Mouse (Mus musculus) olfactory bulb, adult 2 months (tissue): ENCODE data around the gene Ankrd55. TPM values are rescaled to one million over a fixed set of nuclear protein-coding genes. Genes with fewer than 3 reads are reported as not detected.

Source experiments
- H3K27ac ChIP-seq: fragments of 200-500 bp; 2 replicates; pipeline ENCODE4 v1.5.1; 2012; ENCODE audit warnings: low read depth, low read length; ENCODE audit not compliant: insufficient read depth
- H3K4me1 ChIP-seq: fragments of 200-500 bp; 2 replicates; pipeline ENCODE4 v1.6.1; 2012; ENCODE audit warnings: low read length; ENCODE audit not compliant: control insufficient read depth, insufficient read depth
- H3K4me3 ChIP-seq: fragments of 200-500 bp; 2 replicates; pipeline ENCODE4 v1.5.1; 2012; ENCODE audit warnings: mild to moderate bottlenecking, low read depth, low read length, moderate library complexity; ENCODE audit not compliant: insufficient read depth
- CTCF ChIP-seq: fragments of 200-500 bp; IDR thresholded peaks from 2 replicates; pipeline ENCODE4 v1.5.1; 2012; ENCODE audit warnings: low read depth, mild to moderate bottlenecking, low read length, moderate library complexity; ENCODE audit not compliant: insufficient read depth
- POLR2A ChIP-seq: fragments of 200-500 bp; IDR thresholded peaks from 2 replicates; pipeline ENCODE4 v1.6.1; 2012; ENCODE audit warnings: mild to moderate bottlenecking, low read depth, low read length, moderate library complexity; ENCODE audit not compliant: insufficient read depth
- WGBS: fragments of 180-500 bp; shearing (Covaris S2); methylation state at CpG from one replicate; pipeline ENCODE4 v1.1.7; 2018; 5-methylcytosine and 5-hydroxymethylcytosine counted together
- polyA plus RNA-seq: library from polyadenylated mRNA; stranded (reverse); fragments of >200 nt; gene quantifications from 2 replicates; pipeline ENCODE4 v1.2.4, GENCODE M21; 2012; ENCODE audit warnings: low replicate concordance; ENCODE audit not compliant: missing spikeins, insufficient read depth, insufficient read length

Gene Ankrd55
- polyA plus RNA-seq = not detected in 2 replicates

DNA sequence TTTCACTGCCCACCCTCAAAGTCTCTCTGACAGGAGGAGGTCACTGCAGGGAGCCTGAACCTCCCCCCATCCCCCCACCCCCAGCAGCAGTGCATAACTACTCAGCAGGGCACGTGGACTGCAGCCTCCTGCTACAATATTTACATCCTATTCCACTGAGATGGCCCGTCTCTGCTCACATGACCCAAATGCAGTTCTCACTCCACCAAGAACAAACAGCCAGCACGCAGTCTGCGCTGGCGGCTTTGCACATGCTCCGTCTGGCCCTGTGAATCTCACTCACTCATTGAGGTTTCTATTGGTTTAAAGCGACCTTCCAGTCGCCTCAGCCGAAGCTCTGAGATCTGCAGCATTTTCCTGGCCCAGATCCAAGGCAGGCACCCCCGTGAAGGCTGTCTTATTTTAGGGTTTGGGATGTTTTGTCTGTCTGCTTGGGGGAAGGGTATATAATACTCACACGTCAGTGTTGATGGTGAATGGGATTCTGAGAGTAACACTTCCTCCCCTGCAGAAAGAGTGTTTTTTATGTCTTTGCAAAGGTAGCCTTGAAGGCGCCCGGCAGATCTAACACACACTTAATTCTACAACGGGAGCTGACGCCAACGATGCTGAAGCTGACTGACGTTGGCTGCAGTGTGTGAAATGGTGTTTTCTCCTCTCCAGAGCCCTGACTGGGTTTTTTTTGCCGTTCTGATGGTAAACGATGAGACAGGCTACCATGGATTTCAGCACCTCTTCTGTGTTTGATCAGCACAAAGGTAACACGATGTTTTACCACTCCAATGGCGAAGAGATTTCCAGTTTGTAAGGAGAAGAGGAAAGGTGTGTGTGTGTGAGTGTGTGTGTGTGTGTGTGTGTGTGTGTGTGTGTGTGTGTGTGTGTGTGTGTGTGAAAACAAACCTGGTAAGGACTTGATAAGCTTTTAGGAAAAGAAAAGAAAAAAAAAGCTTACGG is at the start of gene Ankrd55:
Gene Ankrd55, plus strand, starts transcription at position 227 of the 954 bp plus-strand sequence.
- Histone ChIP-seq H3K4me3 (peak within 1 kb of the TSS; percentile 41), H3K4me1 (peaks cover 7% of the 10 kb centered on the region), H3K27ac (peak within 1 kb of the TSS; percentile 51; the same call in 1 of the 2 replicates)
- no peak for TF ChIP-seq CTCF
- no peak for TF ChIP-seq POLR2A
- 12% methylated on average over 22 of the region's 22 CpGs for WGBS

DNA sequence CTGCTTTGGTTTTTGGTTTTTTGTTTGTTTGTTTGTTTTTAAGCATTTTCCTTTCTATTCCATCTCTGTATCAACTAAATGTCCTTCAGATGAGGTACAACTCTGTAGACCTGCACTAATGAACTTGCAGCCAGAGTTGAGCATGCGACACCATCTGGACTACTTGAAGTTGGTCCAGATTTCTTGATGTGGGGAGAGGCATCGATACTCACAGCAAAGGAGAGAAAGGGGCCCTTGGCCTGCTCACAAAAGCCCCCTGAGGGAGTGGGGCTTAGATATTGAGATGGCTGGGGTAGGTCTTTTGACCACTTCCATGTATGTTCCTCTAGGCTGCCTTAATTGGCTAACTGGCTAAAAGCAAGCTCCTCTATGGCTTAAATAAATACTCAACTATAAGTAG is 49.0 kb upstream of the Ankrd55 start:
- TF ChIP-seq CTCF (no peak), POLR2A (no peak)
- WGBS = 73% methylated on average over 2 of the region's 2 CpGs

DNA sequence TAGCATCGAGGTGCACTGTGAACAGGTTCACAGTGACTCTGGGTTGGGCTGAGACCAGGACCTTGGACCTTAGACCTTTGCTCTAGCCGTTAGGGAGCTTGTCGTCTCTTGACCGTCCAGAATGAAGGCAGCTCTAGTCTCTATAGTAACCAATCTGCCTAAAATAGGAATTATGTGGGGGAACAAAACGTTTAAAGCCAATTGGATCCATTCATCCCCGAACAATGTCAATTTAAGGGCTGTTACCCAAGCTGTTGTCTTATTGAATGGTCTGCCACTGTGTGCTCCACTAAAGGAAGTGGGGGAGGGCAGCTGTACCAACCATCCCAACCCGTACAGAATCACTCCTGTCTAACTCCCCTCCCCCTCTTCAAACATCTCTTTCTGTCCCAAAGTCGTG is 46.8 kb upstream of the Ankrd55 start:
- no peak overlapping the region for H3K4me3 ChIP-seq
- WGBS = 35% methylated on average over 8 of the region's 8 CpGs
- no peaks in the 10 kb centered on the region for H3K4me1 ChIP-seq
- TF ChIP-seq CTCF (no peak), POLR2A (no peak)
- H3K27ac ChIP-seq = no peak overlapping the region

More for the DNA sequence above, 49.0 kb upstream of the Ankrd55 start:
- Histone ChIP-seq H3K27ac (no peak overlapping the region), H3K4me1 (no peaks in the 10 kb centered on the region), H3K4me3 (no peak overlapping the region)

DNA sequence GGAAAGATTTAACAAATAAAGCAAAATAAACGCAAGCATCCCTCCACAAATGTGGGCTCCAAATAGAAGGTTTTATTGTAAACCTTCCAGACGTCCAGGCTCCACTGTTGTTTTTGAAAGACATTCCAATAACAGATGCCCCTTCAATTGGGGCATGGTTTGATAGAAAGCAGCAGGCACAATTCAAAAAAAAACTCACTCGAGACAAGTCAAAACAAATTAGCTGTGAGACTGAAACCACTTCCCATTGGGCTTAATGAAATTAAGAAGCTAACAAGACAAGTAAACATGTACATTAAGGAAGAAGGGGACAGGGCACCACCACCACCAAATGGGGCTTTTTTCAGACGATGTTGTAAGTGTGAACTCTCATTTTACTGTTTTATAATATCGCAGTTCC is 43.1 kb upstream of the Ankrd55 start:
- TF ChIP-seq CTCF (no peak), POLR2A (no peak)
- no peak overlapping the region for H3K27ac ChIP-seq
- H3K4me1 ChIP-seq = no peaks in the 10 kb centered on the region
- no peak overlapping the region for H3K4me3 ChIP-seq
- WGBS = 81% methylated on average over 5 of the region's 5 CpGs

DNA sequence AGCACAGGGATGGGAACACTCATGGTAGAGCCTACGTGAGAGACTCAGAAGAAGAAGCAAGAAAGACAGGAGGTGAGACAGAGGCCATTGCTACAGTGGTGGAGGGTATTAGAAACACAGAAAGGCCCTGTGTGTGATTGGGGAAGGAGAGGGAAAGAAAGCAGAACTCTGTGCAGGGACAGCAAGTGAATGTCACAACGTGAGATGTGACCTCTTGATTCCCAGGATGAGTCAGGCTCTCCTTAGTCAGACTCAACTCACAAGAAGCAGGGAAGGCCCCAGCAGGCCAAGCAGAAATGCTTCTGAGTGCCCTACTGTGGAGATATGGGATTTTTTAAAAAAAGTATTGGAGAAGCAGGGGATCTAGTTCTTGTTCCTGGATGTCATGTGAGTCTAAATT is 36.8 kb upstream of the Ankrd55 start:
- Histone ChIP-seq H3K4me1 (peaks cover 4% of the 10 kb centered on the region), H3K27ac (no peak overlapping the region), H3K4me3 (no peak overlapping the region)
- TF ChIP-seq CTCF (no peak), POLR2A (no peak)
- WGBS = 80% methylated on average over 2 of the region's 2 CpGs

DNA sequence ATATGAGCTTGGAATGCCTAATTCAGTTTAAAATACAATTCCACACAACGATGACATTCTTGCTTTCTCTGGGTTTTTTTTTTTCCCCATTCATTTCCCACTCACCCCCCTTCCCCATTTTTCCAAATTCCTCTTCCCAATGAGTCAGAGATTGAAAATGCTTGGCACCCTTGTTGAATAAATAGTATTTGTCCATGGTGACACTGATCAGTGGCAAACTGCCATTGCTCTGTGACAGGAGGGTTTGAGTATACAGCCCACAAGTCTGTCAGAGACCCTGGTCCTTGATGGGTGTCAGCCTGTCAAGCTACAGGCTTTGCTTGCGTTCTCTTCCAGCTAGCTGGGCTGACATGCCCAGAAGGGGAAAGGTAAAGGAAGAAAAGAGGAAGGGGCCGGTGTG is 36.2 kb upstream of the Ankrd55 start:
- TF ChIP-seq CTCF (no peak), POLR2A (no peak)
- whole genome bisulfite sequencing = 66% methylated on average over 3 of the region's 3 CpGs
- Histone ChIP-seq H3K4me1 (peaks cover 4% of the 10 kb centered on the region), H3K4me3 (no peak overlapping the region), H3K27ac (no peak overlapping the region)

DNA sequence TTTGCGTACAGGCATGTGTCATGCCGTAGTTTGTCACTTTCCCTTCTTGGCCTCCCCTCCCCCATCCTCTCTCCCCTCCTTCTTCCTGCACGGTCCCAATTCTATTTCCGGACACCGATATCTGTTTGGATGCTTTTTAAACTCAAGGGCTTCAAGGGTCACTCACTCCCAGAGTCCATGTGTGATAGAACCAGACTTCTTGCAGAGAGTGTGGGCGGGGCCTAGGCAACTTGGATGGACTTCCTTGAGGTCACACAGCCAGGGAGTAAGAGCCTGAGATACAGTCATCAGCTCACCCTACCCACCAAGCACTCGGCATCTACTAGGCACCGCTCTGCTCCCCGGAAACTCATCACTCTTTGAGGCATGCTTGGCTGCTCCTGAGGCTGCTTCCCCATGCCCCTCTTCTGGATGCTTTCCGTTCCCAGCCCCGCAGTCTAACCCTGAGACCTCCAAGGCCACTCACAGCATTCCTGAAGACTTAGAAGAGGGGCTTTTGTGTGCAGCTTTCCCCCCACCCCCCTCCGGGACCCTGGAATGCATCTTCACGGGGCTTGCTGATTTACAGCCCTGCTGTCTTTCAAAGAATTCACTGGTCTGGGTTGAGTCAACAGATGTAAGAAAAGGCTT is 35.1 kb upstream of the Ankrd55 start:
- Histone ChIP-seq H3K4me3 (no peak overlapping the region), H3K4me1 (peaks cover 6% of the 10 kb centered on the region), H3K27ac (no peak overlapping the region)
- no peak for TF ChIP-seq CTCF
- no peak for TF ChIP-seq POLR2A
- 83% methylated on average over 13 of the region's 13 CpGs for WGBS

DNA sequence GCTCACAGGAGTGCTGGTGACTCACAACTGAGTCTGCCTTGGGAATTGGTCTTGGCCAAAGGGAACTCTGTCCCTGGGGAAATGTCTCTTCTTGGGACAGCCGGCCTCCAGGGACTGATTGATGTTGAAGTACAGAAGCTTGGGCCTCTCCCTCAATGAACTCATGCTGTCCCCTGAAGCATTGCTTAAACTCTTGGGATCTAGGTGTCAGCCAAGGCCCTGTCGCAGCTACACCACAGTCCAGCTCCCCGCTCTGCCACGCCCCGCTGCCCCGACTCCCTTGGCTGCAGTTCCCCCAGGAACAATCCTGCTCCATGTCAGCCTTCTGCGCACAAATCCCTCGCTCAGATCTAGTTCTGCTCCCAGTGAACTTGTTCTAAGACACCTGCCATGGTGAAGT is 34.1 kb upstream of the Ankrd55 start:
- no peak overlapping the region for H3K4me3 ChIP-seq

DNA sequence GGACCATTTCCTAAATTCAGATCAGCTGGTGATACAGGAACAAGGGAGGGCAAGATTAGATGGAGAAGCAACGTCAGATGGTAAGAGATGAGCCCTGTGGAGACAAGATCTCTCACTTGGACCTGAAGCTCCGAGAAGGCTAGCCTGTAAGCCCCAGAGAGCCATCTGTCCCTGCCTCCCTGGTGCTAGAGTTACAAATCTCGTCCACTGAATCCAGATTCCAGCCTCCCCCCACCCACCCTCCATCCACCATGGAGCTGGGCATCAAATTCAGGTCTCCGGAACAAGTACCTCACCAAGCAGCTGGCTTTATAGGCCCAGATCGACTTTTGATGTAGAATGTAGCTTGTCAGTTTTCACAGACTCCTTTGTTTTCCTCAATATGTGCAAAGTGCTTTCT is 32.4 kb upstream of the Ankrd55 start:
- 86% methylated on average over 5 of the region's 5 CpGs for WGBS
- no peak overlapping the region for H3K4me3 ChIP-seq
- no peak for TF ChIP-seq POLR2A
- TF ChIP-seq CTCF = no peak

More for the DNA sequence above, 34.1 kb upstream of the Ankrd55 start:
- 96% methylated on average over 8 of the region's 8 CpGs for WGBS
- Histone ChIP-seq H3K4me1 (peaks cover 6% of the 10 kb centered on the region), H3K27ac (no peak overlapping the region)
- no peak for TF ChIP-seq POLR2A
- no peak for TF ChIP-seq CTCF

More for the DNA sequence above, 32.4 kb upstream of the Ankrd55 start:
- peaks cover 6% of the 10 kb centered on the region for H3K4me1 ChIP-seq
- no peak overlapping the region for H3K27ac ChIP-seq
